Mouse (Mus musculus): Measurements from ENCODE around the gene Ccnb1. TPM values are rescaled to one million over a fixed set of nuclear protein-coding genes. Genes with fewer than 3 reads are reported as not detected.
"Not testable (repeated sequence)": the region's sequence is repeated elsewhere in the genome, so short reads cannot be mapped to it uniquely, and the experiment has no call there.

Ccnb1 gene
- total and polyA plus RNA-seq, 2 experiments: 0.26 to 0.37 TPM

DNA sequence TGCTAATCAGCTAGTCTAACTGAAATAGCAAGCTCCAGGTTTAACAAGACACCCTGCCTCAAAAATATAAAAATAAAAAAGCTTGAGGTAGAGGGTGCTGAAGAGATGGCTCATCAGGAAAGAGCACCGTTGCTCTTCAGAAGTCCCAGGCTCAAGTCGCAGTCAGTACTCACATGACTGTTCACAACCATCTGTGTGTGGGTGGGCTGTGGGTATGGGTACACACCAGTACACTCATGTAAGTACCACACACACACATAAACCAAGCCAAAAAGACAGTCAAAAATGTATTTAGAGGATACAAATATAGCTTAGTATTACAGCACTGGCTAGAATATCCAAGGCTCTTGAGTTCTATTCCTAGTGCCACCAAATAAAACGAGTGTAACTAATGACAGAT is 40.3 kb downstream of the Ccnb1 start:
- peaks cover 9% of the 10 kb centered on the region for H3K4me1 ChIP-seq (ENCODE audit: control insufficient read depth, insufficient read depth, low read length)

DNA sequence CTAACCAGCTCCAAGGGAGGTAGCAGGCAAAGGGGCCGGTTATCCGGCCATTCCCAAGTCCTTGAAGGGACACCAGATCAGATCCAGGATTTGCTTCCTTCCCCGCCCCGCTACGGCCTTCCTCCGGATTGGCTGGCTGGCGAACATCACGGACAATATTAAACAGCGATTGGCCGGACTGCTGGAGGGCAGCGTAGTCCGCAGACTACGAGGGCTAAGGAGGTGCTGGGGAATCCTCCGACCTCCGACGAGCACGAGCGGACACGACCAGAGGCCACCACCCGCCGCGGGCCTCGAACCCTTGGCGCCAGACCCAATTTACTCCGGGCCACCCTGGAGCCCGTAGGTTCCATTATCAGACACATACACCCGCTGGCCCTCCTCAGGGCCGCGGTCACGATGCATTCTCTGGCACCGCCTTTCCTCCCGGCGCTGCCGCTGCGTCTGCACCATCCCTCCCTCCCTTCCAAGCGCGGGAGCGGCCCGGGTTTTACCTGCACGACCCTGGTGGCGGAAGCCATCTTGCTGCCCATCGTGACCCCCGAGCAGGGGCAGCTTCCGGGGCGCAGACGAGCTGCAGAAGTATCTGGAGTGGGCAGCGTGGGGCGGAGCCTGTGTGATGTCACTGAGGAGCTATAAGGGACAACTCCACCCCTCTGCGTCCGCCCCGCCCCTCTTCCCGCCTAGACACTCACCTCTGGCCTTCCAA is 42.2 kb downstream of the Ccnb1 start, which contains the start of gene Mrps36:
Gene Mrps36 (minus strand): TSS at position 624 of the 709 bp plus-strand sequence.
- H3K36me3 ChIP-seq (ENCODE audit: control insufficient read depth, insufficient read depth, low read length): no peaks in the 10 kb centered on the region
- DNase-seq (ENCODE audit: extremely low read depth, low read depth, low spot score): peak; percentile 88
- peaks cover 11% of the 10 kb centered on the region; the same call in 1 of the 2 replicates for H3K79me2 ChIP-seq (ENCODE audit: control insufficient read depth, insufficient read depth, low read length)
- H3K4me1 ChIP-seq (ENCODE audit: control insufficient read depth, insufficient read depth, low read length): peaks cover 9% of the 10 kb centered on the region
- under 1% methylated on average over 52 of the region's 52 CpGs for WGBS
- TF ChIP-seq CTCF (IDR thresholded peaks at IDR 0.05; ENCODE audit: low read depth, low read length) (no peak), POLR2A (IDR thresholded peaks at IDR 0.05; ENCODE audit: extremely low read depth, insufficient read depth, low read length) (peak; percentile 59; the same call in 1 of the 2 replicates)
- peak within 1 kb of the TSS; percentile 87 for H3K27ac ChIP-seq (replicated peaks; ENCODE audit: insufficient read depth, low read depth, low read length)
- no peaks in the 10 kb centered on the region for H3K27me3 ChIP-seq (ENCODE audit: control insufficient read depth, insufficient read depth, low read length)
- H3K4me3 ChIP-seq (ENCODE audit: insufficient read depth, low read depth, low read length): peak within 1 kb of the TSS; percentile 82
- H3K9ac ChIP-seq (ENCODE audit: low read depth, low read length): peak within 1 kb of the TSS; percentile 82

More for the DNA sequence above, 40.3 kb downstream of the Ccnb1 start:
- Histone ChIP-seq H3K27me3 (ENCODE audit: control insufficient read depth, insufficient read depth, low read length) (no peaks in the 10 kb centered on the region), H3K9ac (ENCODE audit: low read depth, low read length) (no peak overlapping the region), H3K36me3 (ENCODE audit: control insufficient read depth, insufficient read depth, low read length) (no peaks in the 10 kb centered on the region), H3K79me2 (ENCODE audit: control insufficient read depth, insufficient read depth, low read length) (peaks cover 11% of the 10 kb centered on the region; the same call in 1 of the 2 replicates), H3K27ac (replicated peaks; ENCODE audit: insufficient read depth, low read depth, low read length) (no peak overlapping the region), H3K4me3 (ENCODE audit: insufficient read depth, low read depth, low read length) (no peak overlapping the region)
- TF ChIP-seq CTCF (IDR thresholded peaks at IDR 0.05; ENCODE audit: low read depth, low read length) (no peak), POLR2A (IDR thresholded peaks at IDR 0.05; ENCODE audit: extremely low read depth, insufficient read depth, low read length) (no peak)
- DNase-seq (ENCODE audit: extremely low read depth, low read depth, low spot score): no peak
- WGBS: 91% methylated on average over 3 of the region's 3 CpGs

DNA sequence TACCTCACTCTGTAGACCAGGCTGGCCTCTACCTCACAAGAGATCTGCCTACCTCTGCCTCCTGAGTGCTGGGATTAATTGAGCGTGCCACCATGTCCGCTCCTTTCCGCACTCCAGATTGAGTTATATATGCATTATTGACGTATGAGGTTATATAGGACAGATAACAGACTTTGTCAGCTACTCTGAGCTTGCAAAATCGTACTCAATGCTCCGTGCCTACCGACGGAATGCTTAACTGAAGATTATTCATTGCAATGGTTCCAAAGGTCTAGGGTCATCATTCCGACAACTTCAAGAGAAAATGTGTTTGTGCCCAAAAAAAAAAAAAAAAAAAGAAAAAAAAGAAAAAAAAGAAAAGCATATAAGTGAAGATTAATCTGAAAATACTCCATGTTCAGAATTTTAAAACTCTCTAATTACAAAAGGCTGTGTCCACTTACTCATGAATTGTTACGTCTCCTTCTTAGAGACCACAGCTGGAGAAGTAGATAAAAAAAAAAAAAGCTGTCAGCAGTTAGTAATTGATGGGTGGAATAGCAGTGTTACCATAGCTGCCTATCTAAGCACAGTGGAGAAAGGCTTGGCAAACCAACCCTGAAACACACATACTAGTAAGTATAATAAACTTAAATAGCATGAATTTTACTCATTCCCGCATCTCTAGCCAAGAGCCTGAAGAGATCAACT is 42.9 kb downstream of the Ccnb1 start:
- Histone ChIP-seq H3K27ac (replicated peaks; ENCODE audit: insufficient read depth, low read depth, low read length) (peak overlapping the region; percentile 42), H3K4me3 (ENCODE audit: insufficient read depth, low read depth, low read length) (peak overlapping the region; percentile 82), H3K4me1 (ENCODE audit: control insufficient read depth, insufficient read depth, low read length) (peaks cover 9% of the 10 kb centered on the region), H3K27me3 (ENCODE audit: control insufficient read depth, insufficient read depth, low read length) (no peaks in the 10 kb centered on the region), H3K36me3 (ENCODE audit: control insufficient read depth, insufficient read depth, low read length) (no peaks in the 10 kb centered on the region), H3K79me2 (ENCODE audit: control insufficient read depth, insufficient read depth, low read length) (peaks cover 11% of the 10 kb centered on the region; the same call in 1 of the 2 replicates), H3K9ac (ENCODE audit: low read depth, low read length) (no peak overlapping the region)
- WGBS: 17% methylated on average over 11 of the region's 11 CpGs
- no peak for TF ChIP-seq POLR2A (IDR thresholded peaks at IDR 0.05; ENCODE audit: extremely low read depth, insufficient read depth, low read length)
- TF ChIP-seq CTCF (IDR thresholded peaks at IDR 0.05; ENCODE audit: low read depth, low read length): no peak
- peak; percentile 64 for DNase-seq (ENCODE audit: extremely low read depth, low read depth, low spot score)

DNA sequence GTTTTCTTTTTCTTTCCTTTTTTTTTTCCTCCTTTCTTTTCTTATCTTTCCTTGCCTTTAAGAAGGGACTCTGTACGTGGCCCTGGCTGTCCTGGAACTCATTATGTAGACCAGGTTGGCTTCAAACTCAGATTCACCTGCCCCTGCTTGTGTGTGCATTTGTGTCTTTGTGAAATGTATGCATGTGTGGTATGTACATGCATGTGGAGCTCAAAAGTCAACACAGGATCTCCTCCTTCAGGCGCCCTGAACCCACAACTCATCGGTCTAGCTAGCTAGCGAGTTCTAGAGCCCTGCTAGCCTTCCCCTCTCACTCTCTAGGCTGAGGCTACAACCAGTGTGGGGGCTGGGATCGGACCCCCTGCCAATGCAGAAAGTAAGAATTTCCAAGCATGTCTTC is 43.5 kb downstream of the Ccnb1 start:
- no peak overlapping the region for H3K4me3 ChIP-seq (ENCODE audit: insufficient read depth, low read depth, low read length)

DNA sequence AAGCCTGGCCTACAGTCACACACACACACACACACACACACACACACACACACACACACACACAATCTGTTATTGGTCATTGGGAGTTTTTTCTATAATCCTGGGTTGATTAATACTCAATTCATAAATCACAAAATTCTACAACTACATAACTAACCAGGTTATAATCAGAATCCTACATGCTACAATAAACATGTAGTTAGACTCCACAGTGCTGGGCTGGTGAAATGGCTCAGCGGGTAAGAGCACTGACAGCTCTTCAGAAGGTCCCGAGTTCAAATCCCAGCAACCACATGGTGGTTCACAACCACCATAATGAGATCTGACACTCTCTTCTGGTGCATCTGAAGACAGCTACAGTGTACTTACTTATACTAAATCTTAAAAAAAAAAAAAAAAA is 53.6 kb downstream of the Ccnb1 start:
- no peak overlapping the region for H3K9ac ChIP-seq (ENCODE audit: low read depth, low read length)
- H3K4me1 ChIP-seq (ENCODE audit: control insufficient read depth, insufficient read depth, low read length): peaks cover 3% of the 10 kb centered on the region
- no peak overlapping the region for H3K27ac ChIP-seq (replicated peaks; ENCODE audit: insufficient read depth, low read depth, low read length)
- no peaks in the 10 kb centered on the region for H3K27me3 ChIP-seq (ENCODE audit: control insufficient read depth, insufficient read depth, low read length)
- H3K79me2 ChIP-seq (ENCODE audit: control insufficient read depth, insufficient read depth, low read length): peaks cover 17% of the 10 kb centered on the region; the same call in 1 of the 2 replicates
- no peak for DNase-seq (ENCODE audit: extremely low read depth, low read depth, low spot score)
- WGBS: 97% methylated on average over 2 of the region's 2 CpGs
- H3K36me3 ChIP-seq (ENCODE audit: control insufficient read depth, insufficient read depth, low read length): peaks cover 9% of the 10 kb centered on the region
- TF ChIP-seq POLR2A (IDR thresholded peaks at IDR 0.05; ENCODE audit: extremely low read depth, insufficient read depth, low read length): no peak
- TF ChIP-seq CTCF (IDR thresholded peaks at IDR 0.05; ENCODE audit: low read depth, low read length): no peak
- no peak overlapping the region for H3K4me3 ChIP-seq (ENCODE audit: insufficient read depth, low read depth, low read length)

More for the DNA sequence above, 43.5 kb downstream of the Ccnb1 start:
- no peak for DNase-seq (ENCODE audit: extremely low read depth, low read depth, low spot score)
- H3K27ac ChIP-seq (replicated peaks; ENCODE audit: insufficient read depth, low read depth, low read length): no peak overlapping the region
- peaks cover 11% of the 10 kb centered on the region; the same call in 1 of the 2 replicates for H3K79me2 ChIP-seq (ENCODE audit: control insufficient read depth, insufficient read depth, low read length)
- H3K4me1 ChIP-seq (ENCODE audit: control insufficient read depth, insufficient read depth, low read length): peaks cover 9% of the 10 kb centered on the region
- TF ChIP-seq CTCF (IDR thresholded peaks at IDR 0.05; ENCODE audit: low read depth, low read length): no peak
- no peak for TF ChIP-seq POLR2A (IDR thresholded peaks at IDR 0.05; ENCODE audit: extremely low read depth, insufficient read depth, low read length)
- 86% methylated on average over 5 of the region's 5 CpGs for WGBS
- H3K9ac ChIP-seq (ENCODE audit: low read depth, low read length): no peak overlapping the region
- H3K36me3 ChIP-seq (ENCODE audit: control insufficient read depth, insufficient read depth, low read length): peaks cover 2% of the 10 kb centered on the region; the same call in 1 of the 2 replicates
- H3K27me3 ChIP-seq (ENCODE audit: control insufficient read depth, insufficient read depth, low read length): no peaks in the 10 kb centered on the region

DNA sequence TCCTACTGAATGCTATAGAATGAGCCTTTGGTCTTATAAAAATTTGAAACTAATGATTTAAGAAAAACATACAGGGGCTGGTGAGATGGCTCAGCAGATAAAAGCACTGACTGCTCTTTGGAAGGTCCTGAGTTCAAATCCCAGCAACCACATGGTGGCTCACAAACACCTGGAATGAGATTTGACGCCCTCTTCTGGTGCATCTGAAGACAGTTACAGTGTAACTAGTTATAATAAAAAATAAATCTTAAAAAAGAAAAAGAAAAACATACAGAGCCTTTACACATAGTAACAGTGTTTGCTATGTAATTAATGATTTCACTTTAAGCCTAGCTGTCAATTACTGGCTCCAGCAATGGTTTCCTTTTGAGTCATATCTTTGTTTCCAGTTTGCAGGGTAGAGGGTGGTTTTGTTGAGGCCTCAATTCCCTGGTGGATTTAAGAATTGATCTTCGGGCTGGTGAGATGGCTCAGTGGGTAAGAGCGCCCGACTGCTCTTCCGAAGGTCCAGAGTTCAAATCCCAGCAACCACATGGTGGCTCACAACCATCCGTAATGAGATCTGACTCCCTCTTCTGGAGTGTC is 54.8 kb downstream of the Ccnb1 start:
- not testable (repeated sequence) for H3K9ac ChIP-seq (ENCODE audit: low read depth, low read length); H3K27me3 ChIP-seq (ENCODE audit: control insufficient read depth, insufficient read depth, low read length); H3K27ac ChIP-seq (replicated peaks; ENCODE audit: insufficient read depth, low read depth, low read length); H3K4me1 ChIP-seq (ENCODE audit: control insufficient read depth, insufficient read depth, low read length); H3K36me3 ChIP-seq (ENCODE audit: control insufficient read depth, insufficient read depth, low read length); DNase-seq (ENCODE audit: extremely low read depth, low read depth, low spot score); H3K4me3 ChIP-seq (ENCODE audit: insufficient read depth, low read depth, low read length)
- 93% methylated on average over 6 of the region's 6 CpGs for WGBS
- peaks cover 20% of the 10 kb centered on the region; the same call in 1 of the 2 replicates for H3K79me2 ChIP-seq (ENCODE audit: control insufficient read depth, insufficient read depth, low read length)
